Mouse (Mus musculus): Measurements from ENCODE around the gene Nle1.

Nle1 gene

DNA sequence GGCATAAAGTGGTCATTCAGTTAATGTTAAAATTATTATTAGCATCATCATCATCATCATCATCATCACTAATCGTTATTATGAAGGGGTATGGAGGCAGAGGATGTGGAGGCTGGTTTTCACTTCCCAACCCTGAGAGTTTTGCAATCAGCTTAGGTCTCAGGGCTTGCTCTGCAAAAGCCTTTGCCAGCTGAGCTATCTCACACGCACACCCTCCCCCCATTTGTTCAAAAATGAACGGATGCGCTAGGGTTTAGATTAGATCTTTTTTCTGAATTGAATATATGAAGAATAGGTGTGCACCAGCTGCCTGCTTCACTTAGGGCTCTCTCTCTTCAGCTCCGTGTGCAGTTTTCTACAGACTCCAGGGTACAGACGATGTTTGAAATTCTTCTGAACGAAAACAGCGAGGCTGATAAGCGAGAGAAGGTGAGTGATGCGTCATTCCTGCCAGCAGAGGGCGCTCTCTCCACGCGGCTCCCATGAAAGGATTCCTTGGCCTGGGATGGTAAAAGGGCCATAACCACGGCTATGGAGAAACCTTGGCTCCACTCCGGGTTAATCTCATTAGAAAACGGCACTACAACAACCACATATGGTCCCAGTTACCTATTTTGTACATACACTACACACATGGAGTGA, 6.6 kb upstream of the Nle1 start:
- DNase-seq, result peak; percentile 86

DNA sequence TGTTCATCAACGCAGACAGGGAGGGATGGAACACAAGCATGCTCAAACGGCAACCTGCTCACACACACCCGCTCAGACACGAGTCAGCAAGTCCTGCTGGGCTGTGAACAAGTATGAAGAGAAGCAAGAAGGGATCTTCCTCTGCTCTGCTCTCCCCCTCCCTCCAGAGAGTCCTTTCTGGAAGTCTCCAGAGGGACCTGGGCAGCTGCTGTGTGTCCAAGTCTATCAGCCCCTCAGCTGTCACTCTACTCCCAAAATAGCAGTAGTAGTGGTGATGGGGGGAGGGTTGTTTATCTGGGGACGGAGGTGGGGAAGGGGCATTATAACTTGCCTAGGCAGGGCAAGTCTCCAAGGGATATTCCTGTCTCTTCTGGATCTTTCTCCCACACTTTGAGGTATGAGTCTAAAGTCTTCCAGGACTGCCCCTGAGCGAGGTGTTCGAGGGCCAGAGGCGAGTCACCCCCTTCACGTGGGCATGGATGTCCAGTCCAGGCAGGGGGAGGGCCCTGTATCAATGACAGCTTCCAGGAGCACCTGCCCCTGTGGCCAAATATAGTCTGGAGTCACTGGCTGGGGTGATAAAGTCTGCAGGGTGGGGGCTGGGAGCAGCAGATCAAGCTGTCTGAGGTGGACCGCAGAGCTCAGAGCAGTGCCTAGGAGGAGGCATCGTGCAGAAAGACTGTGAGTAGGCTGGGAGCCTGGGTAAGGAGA, 2.6 kb upstream of the Nle1 start:
- no peak for DNase-seq

DNA sequence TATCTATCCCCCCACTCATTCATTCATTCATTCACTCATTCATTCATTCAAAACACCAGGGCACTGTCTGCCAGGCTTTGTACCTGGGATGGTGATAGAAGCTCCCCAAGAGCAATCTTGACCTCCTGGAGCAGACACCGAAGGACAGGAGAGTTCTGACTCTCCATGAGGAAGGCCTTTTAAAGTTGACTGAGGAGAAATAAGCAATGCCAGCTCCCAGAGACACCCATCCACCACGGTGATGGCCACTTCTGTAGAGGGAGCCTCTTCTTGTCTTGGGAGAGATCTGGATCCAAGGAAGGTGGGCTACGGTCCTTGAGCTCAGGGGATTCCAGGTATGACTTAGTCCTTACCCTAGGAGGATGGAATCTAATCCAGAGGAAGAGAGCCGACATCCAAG, 2.0 kb upstream of the Nle1 start, which contains the start of gene Unc45b:
Gene Unc45b, plus strand, starts transcription at position 301 of the 400 bp plus-strand sequence.
- no peak for DNase-seq

DNA sequence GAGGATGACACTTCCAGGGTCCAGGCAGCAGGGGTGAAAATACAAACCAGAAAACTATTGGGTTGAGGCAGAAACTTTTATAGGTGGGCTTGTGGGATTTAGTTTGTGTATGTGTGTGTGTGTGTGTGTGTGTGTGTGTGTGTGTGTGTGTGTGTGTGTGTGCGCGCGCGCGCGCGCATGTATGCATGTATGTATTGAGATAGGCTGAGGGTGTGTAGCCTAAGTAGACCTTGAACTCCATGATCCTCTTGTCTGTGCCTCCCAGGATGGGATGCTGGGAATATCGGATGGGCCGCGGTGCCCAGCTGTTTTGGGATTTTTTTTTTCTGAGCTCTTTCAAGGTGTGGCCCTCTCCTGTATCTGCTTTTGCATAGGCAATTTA, 388 bp upstream of the Nle1 start:
- DNase-seq, result no peak

DNA sequence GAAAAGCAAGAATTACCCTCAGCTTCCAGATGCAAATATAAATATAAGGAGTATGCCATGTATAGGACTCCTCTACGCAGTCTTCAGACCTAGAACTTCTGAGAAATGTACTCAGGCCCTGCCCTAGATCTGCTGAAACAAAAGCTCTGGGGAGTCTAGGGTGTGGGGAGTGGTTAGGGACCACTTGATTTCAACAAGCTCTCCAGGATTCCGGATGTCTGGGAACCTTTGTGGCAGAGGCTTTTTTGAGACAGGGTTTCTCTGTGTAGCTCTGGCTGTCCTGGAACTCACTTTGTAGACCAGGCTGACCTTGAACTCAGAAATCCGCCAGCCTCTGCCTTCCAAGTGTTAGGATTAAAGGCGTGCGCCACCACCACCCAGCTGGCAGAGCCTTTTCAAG, 2.4 kb downstream of the Nle1 start:
- DNase-seq, result no peak

DNA sequence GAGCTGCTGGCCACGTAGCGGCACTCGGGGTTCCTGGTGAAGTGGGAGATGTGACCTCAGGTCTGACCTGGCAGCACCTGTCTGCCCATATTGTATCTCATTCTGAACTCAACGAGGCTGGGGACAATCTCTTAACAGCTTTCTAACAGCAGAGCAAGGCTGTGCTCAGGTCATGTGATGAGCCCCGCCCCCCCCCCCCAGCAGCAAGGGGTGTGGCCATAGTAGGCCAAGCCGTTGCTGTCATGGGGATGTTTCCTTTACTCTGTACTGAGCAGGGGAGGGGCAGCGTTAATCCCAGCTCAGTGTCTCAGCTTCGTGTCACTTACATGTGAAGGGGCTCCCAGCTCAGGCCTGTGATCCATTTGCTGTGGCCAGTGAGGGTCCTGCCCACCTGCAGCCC, 3.3 kb downstream of the Nle1 start:
- DNase-seq, result no peak

DNA sequence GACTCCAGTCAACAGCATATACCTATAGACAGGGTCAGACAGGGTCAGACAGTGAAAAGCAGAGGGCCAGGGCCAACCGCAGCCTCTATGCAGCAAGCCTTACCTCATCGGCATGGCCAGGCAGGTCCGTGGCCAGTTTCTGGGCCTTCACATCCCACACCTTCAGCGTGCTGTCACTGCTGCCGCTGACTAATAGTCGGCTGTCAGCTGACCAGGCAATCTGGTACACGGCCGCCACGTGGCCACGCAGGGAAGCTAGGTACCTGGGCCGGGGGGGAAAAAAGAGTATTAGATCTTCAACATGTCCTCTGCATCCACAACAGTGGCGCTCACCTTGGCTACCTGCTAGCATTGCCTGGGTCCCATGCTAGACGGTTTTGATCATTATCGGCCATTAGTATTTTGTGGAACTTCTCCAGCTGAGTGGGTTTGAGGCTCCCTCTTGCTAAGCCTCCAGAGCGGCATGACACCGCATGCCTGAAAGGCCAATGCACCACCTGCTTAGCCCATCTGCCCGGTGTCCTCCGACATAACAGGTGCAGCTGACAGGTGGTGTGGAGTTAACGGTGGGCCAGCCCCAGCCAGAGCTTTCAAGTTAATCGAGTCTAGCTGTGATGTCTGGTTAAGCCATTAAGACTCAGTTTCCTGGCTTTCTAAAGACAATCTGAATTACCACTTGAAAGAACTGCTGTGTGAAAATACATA, 6.5 kb downstream of the Nle1 start:
- no peak for DNase-seq

DNA sequence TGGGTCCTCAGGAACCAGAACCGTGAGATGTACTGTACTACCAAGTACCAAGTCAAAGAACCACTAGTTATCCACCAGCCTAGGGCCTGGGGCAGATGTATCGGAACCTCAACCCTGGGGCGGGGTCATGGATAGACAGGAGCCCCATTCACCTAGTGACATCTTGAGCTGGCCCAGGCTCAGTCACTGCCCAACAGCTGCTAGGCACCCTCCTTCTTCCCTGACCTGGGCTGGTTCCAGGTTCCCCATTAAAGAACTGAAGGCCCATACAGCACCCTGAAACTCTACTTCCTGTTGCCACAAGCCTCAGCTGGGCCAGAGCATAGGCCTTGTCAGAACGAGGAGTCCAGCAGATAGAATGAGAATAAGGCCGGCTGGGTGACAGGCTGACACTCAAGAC, 8.5 kb downstream of the Nle1 start:
- DNase-seq, result no peak

DNA sequence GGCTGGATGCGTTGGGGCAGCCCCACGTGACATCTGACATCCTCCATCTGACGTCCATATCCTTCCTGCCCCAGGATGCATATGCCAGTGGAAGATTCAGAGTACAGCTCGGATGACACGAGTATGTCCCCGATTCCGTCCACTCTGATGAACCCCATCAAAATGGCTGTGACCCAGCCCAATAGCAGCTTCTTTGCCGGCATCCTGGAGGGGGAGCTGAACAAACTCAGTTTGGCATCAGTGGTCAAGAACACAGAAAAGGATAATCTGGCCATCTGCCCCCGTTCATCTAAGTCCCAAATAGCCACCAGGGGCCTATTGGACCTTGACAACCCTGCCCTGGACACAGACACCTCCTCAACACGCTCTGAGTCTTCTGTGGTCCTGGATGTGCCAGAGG, 10.7 kb downstream of the Nle1 start:
- no peak for DNase-seq

DNA sequence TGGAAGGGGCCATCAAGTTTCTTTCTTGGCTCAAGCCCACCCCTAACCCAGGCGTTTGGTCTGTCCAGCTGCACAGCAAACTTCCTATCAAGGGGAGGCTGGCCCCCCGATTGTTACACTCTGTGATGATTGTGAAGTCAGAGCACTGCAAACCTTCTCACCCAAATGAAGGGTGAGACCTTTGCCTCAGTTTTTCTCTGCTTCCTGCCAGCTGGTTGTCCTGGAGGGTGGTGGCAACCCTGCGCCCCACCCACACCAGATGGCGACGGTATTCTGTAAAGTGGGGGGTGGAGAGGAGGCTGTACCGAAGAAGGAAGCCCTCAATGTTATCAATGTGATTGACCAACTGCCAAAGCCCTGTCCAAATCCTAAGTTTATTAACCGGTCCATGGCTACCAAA, 16.3 kb downstream of the Nle1 start, which contains the start of gene Fndc8:
Gene Fndc8, plus strand, starts transcription at position 189 of the 400 bp plus-strand sequence.
- DNase-seq, result no peak

DNA sequence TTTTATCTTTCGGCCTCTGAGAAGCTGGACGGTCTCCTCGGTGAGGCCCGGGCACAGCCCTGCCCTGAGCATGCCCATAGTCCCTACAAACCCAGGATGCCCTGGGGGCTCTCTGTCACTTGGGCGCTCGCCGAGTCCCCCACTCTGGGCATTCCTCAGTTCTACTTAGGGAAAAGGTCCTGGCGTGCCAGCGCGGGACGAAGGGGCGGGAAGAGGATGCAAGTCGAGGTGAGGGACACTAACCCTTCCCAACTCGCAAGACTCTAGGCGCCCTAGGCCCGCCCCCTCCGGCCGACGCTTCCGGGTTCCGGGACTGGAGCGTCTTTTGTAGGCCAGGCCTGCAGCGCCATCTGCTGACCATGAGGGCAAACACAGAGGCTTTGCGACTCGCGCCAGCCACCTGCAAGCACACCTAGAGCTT, 17.9 kb downstream of the Nle1 start, which contains the start of gene Rad51d:
Gene Rad51d, minus strand, starts transcription at position 273 of the 421 bp plus-strand sequence.
- peak; percentile 97 for DNase-seq

DNA sequence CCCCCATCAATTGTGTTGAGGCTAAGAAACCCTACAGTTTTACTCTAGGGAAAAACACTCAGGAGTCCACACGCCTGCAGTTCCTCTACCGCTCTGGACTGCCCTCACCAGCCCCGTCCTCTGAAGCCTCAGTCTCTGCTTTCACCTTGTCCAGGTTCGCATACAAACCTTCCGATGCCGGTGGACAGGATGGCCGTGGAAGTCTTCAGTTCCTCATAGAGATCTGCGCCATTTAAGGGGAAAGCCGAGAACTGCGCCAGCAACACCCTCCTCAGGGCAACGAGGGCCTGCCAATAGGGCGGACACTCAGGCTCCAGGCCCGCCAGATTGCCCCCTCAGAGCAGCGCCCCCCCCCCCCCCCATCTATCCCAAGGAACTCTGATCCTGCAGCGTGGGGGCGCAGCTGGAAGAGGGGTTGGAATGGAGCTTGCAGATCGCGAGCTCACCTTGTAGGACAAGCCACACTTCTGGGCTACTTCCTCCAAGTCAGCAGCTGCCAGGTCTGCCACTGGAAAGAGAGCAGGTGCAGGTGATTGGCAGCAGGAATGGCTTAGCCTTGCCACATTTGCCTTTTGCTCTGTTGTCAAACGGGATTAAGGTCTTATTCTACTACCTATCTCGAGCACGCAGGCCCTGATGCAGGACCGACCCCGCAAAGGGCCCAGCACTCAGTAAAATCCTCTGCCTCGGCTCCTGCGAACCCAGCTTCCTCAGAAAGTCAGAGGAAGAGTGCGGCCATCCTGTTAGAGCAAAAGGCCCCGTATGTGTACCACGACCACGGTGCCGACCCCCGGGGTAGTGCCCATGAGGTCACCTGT, 18.5 kb downstream of the Nle1 start:
- peak; percentile 35 for DNase-seq

DNA sequence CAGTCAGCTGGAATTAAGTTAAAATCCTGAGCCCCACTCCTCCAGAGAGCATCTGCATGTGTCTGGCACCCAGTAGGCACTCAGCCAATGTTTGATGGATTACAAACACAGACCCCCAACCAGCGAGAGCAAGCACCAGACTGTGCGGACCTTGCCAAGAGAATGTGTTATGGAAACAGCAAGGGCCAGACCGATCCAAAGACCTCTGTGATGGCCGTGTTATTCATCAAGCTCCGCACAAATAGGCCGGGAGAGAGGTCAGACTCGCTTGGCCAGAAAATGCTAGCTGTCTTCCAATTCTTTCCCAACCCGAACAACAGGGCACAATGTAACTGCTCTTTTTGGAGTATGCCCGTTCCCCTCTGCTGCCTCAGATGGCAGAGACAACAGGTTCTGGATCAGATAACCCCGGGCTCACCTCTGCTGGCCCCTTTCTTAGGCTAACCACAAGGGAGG, 19.7 kb downstream of the Nle1 start:
- DNase-seq, result no peak

DNA sequence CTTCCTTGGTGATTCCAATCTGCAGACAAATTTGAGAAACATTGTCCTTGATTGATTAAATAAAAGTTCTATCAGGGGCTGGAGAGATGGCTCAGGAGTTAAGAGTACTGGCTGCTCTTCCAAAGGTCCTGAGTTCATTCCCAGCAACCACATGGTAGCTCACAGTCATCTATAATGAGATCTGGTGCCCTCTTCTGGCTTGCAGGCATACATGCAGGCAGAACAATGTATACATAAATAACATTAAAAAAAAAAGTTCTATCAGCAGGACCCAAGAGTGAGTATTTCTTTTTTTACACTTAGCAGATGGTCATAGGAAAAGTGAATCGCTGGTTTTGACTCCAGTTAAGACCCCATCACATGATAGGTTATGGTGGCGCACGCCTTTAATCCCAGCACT, 21.7 kb downstream of the Nle1 start:
- DNase-seq, result no peak

DNA sequence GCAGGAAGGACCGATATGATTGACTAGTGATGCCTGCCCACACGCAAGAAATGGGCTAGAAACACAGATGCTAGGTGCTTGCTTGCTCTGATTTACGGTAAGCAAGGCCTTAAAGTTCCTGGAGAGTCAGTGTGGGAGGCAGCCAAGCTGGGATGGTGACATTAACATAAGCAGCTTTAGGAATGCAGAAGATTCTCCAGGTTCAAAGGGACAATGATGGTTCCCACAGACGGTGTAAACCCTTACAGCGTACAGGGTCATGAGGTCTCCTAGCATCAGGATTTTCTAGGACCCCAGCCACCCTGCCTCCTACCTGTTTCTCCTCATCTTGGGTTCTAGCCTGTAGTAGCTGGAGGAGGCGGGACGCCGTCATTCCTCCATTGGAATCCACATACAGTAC, 25.0 kb downstream of the Nle1 start:
- no peak for DNase-seq

DNA sequence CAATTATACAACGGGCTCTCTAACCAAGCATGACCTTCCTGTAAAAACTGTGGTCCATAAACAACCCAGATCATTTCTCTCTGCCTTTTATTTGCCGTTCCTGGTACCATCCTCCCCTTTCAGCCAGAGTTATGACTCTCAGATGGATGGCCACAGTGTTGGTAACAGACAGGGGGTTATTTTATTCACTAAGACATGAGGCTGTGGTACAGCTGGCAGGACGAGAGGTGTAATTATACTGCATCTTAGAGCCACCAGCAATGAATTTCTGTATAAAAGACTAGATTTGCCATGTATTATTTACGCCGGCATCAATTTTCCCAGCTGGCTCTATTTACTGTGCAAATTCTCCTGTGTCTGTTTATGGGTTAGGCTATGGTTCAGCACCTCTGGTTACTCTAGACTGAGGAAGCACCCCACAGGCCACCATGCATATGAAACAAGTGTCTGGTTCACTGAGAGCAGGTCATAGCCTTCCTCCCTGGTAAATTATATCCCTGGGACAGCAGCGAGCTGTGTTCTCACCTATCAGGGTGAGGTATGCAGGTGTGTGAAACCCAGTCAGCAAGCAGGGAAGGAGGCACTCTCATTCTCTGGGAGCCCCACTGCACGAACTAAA, 30.4 kb downstream of the Nle1 start:
- no peak for DNase-seq

DNA sequence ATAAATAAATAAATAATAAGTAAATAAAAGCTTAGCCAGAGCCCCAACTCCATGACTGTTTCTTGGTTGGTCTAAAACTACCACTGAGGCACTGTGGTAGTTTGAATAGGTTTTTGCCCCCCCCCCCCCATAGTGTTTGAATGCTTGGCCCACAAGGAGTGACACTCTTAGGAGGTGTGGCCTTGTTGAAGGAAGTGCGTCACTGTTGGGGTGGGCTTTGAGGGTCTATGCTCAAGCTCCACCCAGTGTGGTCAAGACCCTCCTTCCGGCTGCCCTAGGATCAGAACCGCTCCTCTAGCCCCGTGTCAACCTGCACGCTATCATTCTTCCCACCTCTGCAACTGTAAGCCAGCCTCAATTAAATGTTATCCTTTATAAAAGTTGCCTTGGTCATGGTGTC, 32.6 kb downstream of the Nle1 start:
- no peak for DNase-seq

DNA sequence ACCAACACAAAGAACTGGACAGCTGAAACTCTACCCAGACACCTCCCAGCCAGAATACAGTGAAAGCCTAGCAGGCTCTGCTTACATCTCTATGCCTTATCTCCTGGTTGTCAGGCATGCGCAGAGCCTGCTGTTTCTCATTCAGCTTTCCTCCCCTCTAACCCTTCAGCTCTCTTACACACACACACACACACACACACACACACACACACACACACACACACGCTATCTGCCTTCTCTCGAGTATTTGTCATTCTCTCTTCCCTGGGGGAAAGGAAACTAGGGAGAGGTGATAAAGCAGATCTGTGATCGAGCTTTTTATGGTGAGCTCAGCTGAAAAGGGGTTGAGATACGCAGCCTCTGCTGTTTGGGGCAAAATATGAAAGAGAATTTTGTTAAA, 33.3 kb downstream of the Nle1 start:
- no peak for DNase-seq

DNA sequence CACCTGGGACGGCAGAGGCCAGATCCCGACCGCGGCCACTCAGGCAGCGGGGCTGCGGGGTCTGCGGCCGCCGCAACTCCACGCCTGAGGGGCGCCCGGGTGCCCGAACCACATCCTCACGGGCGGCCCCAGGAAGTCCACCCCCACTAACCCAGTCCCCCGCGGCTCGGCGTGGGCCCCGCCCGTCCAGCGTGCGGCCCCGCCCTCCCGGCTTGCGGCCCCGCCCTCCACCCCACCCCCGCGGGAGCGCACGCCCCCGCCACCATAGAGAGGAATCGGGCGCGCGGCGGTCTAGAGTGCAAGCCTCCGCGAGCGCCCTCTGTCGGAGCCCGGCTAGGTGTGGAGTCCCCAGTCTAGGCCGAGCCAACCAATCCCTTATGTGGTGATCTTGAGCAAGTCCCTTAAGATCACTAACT, 37.2 kb downstream of the Nle1 start, which contains the start of gene Rffl:
Gene Rffl, minus strand, starts transcription at position 180 of the 416 bp plus-strand sequence.
- peak; percentile 97 for DNase-seq

DNA sequence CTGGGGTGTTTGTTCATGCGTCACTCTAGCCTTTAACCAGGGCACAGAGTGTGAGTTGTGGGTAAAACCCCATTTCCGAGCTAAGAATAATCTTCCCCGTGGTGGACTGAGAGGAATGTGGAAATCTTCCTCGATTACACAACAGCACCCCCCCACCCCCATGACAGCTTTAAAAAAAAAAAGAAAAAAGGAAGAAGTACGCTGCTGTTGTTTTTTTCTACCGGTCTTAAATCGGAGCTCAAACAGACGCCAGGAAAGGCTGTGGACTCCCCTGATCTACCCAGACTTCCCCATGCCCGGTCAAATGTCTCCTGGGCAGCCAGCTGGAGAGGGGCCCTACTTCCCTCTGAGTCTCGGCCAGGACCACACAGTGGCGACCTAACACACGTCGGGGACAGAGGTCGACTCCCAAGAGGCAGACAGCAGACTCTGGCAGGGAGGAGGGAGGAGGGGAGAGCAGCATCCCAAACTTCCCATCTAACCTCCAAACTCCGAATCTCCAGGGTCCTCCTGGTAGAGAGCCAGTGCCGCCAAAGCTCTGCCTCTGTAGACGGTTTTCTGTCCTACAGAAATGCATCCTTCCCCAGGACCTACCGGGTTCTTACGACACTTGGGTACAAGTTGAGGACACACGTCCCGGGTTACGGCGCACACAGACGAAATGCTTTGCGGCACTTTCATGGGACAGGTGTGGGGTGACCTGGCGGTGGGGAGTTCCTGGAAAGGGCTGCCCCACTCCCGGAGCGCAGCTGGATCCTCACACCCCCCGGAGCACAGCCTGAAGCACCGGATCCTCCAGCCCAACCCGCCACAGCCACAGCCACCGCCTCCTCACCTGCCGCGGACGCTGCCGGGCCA, 37.8 kb downstream of the Nle1 start:
- peak; percentile 54 for DNase-seq

DNA sequence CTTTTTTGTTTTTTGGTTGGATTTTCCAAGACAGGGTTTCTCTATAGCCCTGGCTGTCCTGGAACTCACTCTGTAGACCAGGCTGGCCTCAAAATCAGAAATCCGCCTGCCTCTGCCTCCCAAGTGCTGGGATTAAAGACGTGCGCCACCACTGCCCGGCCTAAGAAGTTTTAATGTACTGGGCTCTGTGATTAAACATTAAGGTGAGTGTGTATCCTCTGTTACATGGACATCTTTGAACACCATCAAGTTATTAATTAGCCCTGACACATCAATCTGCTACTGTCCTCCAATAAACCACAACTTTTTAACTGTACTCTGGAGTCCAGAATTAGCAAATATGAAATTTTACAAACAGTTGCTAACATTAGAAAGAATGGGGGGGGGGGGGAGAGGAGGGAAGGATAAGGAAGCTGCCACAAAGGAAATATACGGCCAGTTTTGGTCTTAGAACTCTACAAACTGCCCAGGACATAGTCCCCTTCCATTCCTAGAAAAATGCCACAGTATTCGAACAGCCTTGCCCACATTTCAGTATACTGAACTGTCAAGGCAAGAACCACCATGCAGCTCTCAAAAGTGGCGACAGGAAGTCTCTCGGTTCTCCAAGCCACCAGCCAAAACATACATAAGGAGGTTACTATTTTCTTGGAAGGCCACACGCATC, 38.6 kb downstream of the Nle1 start:
- DNase-seq, result no peak

Measured in embryo, embryonic 11 days (tissue).